Comparison of ENCODE assay signal across 38 mouse cellular contexts in the genomic region with DNA sequence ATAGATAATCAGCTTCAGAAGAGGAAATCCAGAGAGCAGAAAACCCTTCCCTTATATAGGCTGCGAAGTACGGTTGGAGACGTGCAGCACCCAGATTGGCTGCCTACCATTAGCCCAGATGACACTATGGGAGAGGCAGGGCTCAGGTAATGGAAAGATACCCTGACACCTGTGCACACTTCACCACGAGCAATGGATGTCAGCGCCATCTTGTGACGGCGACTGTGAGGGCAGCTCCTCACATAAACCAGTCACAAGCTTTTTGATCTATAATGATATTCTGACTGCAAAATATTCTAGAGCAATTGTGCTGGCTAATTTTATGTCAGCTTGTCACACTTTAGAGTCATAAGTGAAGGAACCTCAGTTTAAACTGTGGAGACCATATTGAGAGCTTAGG. TPM values are rescaled to one million over a fixed set of nuclear protein-coding genes. Genes with fewer than 3 reads are reported as not detected.
"Had no signal": no experiment of that assay in that cellular context is flagged by ENCODE, and none has a peak within 500 bp of the region (broad histone marks: within the 10 kb centered on the region; RNA-seq: fewer than 3 reads in every experiment).

No protein-coding gene starts in this region.

- DNase-seq: cerebellum, adult 9-10 months; cerebellum, adult 9-11 months; cerebellum, postnatal 10 days; cerebellum, postnatal 14 days; cerebellum, postnatal 25 days; embryo, embryonic 11 days; forebrain, postnatal 0 days; gastrocnemius, adult 2 months; gastrocnemius, postnatal 10 days; gastrocnemius, postnatal 14 days; gastrocnemius, postnatal 25 days; gastrocnemius, postnatal 36 days; heart, adult 11 months; heart, adult 18-20 months; heart, adult 2 months had no signal

- H3K36me3 ChIP-seq: embryonic facial prominence, embryonic 10.5 days; embryonic facial prominence, embryonic 12.5 days; embryonic facial prominence, embryonic 13.5 days; embryonic facial prominence, embryonic 15.5 days; forebrain, embryonic 10.5 days; forebrain, embryonic 12.5 days; forebrain, embryonic 15.5 days had no signal

- ATAC-seq: forebrain, embryonic 13.5 days; forebrain, embryonic 14.5 days; forebrain, embryonic 15.5 days; forebrain, embryonic 16.5 days; forebrain, postnatal 0 days had no signal

- H3K4me3 ChIP-seq: embryonic facial prominence, embryonic 10.5 days; embryonic facial prominence, embryonic 12.5 days; embryonic facial prominence, embryonic 13.5 days; embryonic facial prominence, embryonic 15.5 days; erythroblast, embryonic 14.5 days; forebrain, embryonic 10.5 days; forebrain, embryonic 12.5 days; forebrain, embryonic 13.5 days; forebrain, embryonic 15.5 days; gastrocnemius, adult 2 months; heart, adult 2 months had no signal

- H3K27ac ChIP-seq: embryonic facial prominence, embryonic 10.5 days; embryonic facial prominence, embryonic 12.5 days; embryonic facial prominence, embryonic 13.5 days; embryonic facial prominence, embryonic 15.5 days; forebrain, embryonic 10.5 days; forebrain, embryonic 12.5 days; forebrain, embryonic 13.5 days; forebrain, embryonic 15.5 days; gastrocnemius, adult 2 months; heart, adult 2 months had no signal

- H3K9ac ChIP-seq: embryonic facial prominence, embryonic 12.5 days; embryonic facial prominence, embryonic 13.5 days; embryonic facial prominence, embryonic 15.5 days; forebrain, embryonic 12.5 days; forebrain, embryonic 13.5 days; forebrain, embryonic 15.5 days; forebrain, postnatal 0 days had no signal

- H3K9me3 ChIP-seq: embryonic facial prominence, embryonic 10.5 days; embryonic facial prominence, embryonic 12.5 days; embryonic facial prominence, embryonic 13.5 days; embryonic facial prominence, embryonic 15.5 days; forebrain, embryonic 10.5 days; forebrain, embryonic 12.5 days; forebrain, embryonic 13.5 days; forebrain, embryonic 15.5 days had no signal

- H3K27me3 ChIP-seq: embryonic facial prominence, embryonic 12.5 days; embryonic facial prominence, embryonic 13.5 days; embryonic facial prominence, embryonic 15.5 days; forebrain, embryonic 12.5 days; forebrain, embryonic 13.5 days; forebrain, embryonic 15.5 days had no signal

- H3K4me1 ChIP-seq: embryonic facial prominence, embryonic 10.5 days; embryonic facial prominence, embryonic 12.5 days; embryonic facial prominence, embryonic 13.5 days; embryonic facial prominence, embryonic 15.5 days; forebrain, embryonic 10.5 days; forebrain, embryonic 12.5 days; forebrain, embryonic 13.5 days; forebrain, embryonic 15.5 days had no signal

- H3K4me2 ChIP-seq: embryonic facial prominence, embryonic 12.5 days; embryonic facial prominence, embryonic 13.5 days; embryonic facial prominence, embryonic 15.5 days; forebrain, embryonic 12.5 days; forebrain, embryonic 13.5 days; forebrain, embryonic 15.5 days had no signal

RNA-seq across cellular contexts. Expression of a gene that starts 10.6 kb away (rescaled TPM):
- total RNA-seq: common myeloid progenitor, adult 5-6 weeks; forebrain, postnatal 0 days; gastrocnemius, adult 18-20 months; gastrocnemius, adult 2 months; gastrocnemius, adult 8-10 months; gastrocnemius, postnatal 10 days; gastrocnemius, postnatal 14 days; gastrocnemius, postnatal 25 days; gastrocnemius, postnatal 36 days; gastrocnemius, postnatal 4 days; granulocyte monocyte progenitor cell, adult 5-6 weeks; heart, adult 18-20 months; heart, adult 2 months; heart, adult 8-10 months had no signal
- polyA plus RNA-seq: cortical plate, adult 2 months; embryonic facial prominence, embryonic 10.5 days; embryonic facial prominence, embryonic 11.5 days; embryonic facial prominence, embryonic 12.5 days; embryonic facial prominence, embryonic 13.5 days; embryonic facial prominence, embryonic 15.5 days; erythroblast, embryonic 14.5 days; forebrain, embryonic 10.5 days; forebrain, embryonic 11.5 days; forebrain, embryonic 12.5 days; forebrain, embryonic 13.5 days; forebrain, embryonic 14.5 days; forebrain, embryonic 15.5 days; forebrain, embryonic 16.5 days; forebrain, postnatal 0 days; frontal cortex, adult 2 months; gonadal fat pad, adult 2 months; heart, adult 2 months had no signal

RNA-seq across cellular contexts. Expression of a gene that starts 16.5 kb away (rescaled TPM):
- total RNA-seq: common myeloid progenitor, adult 5-6 weeks; forebrain, postnatal 0 days; gastrocnemius, adult 18-20 months; gastrocnemius, adult 2 months; gastrocnemius, adult 8-10 months; gastrocnemius, postnatal 10 days; gastrocnemius, postnatal 14 days; gastrocnemius, postnatal 25 days; gastrocnemius, postnatal 36 days; gastrocnemius, postnatal 4 days; granulocyte monocyte progenitor cell, adult 5-6 weeks; heart, adult 18-20 months; heart, adult 2 months; heart, adult 8-10 months had no signal
- polyA plus RNA-seq: cortical plate, adult 2 months; embryonic facial prominence, embryonic 10.5 days; embryonic facial prominence, embryonic 11.5 days; embryonic facial prominence, embryonic 12.5 days; embryonic facial prominence, embryonic 13.5 days; embryonic facial prominence, embryonic 15.5 days; erythroblast, embryonic 14.5 days; forebrain, embryonic 10.5 days; forebrain, embryonic 11.5 days; forebrain, embryonic 12.5 days; forebrain, embryonic 13.5 days; forebrain, embryonic 14.5 days; forebrain, embryonic 15.5 days; forebrain, embryonic 16.5 days; forebrain, postnatal 0 days; frontal cortex, adult 2 months; gonadal fat pad, adult 2 months; heart, adult 2 months had no signal

RNA-seq across cellular contexts. Expression of a gene that starts 30.3 kb away (rescaled TPM):
- total RNA-seq: common myeloid progenitor, adult 5-6 weeks; forebrain, postnatal 0 days; gastrocnemius, adult 18-20 months; gastrocnemius, adult 2 months; gastrocnemius, adult 8-10 months; gastrocnemius, postnatal 10 days; gastrocnemius, postnatal 14 days; gastrocnemius, postnatal 25 days; gastrocnemius, postnatal 36 days; gastrocnemius, postnatal 4 days; granulocyte monocyte progenitor cell, adult 5-6 weeks; heart, adult 18-20 months; heart, adult 2 months; heart, adult 8-10 months had no signal
- polyA plus RNA-seq: cortical plate, adult 2 months; embryonic facial prominence, embryonic 10.5 days; embryonic facial prominence, embryonic 11.5 days; embryonic facial prominence, embryonic 12.5 days; embryonic facial prominence, embryonic 13.5 days; embryonic facial prominence, embryonic 14.5 days; erythroblast, embryonic 14.5 days; forebrain, embryonic 10.5 days; forebrain, embryonic 11.5 days; forebrain, embryonic 12.5 days; forebrain, embryonic 13.5 days; forebrain, embryonic 14.5 days; forebrain, embryonic 15.5 days; forebrain, embryonic 16.5 days; forebrain, postnatal 0 days; gonadal fat pad, adult 2 months; heart, adult 2 months had no signal

RNA-seq across cellular contexts. Expression of a gene that starts 41.7 kb away (rescaled TPM):
- total RNA-seq: common myeloid progenitor, adult 5-6 weeks; forebrain, postnatal 0 days; gastrocnemius, adult 18-20 months; gastrocnemius, adult 2 months; gastrocnemius, adult 8-10 months; gastrocnemius, postnatal 10 days; gastrocnemius, postnatal 14 days; gastrocnemius, postnatal 25 days; gastrocnemius, postnatal 36 days; gastrocnemius, postnatal 4 days; granulocyte monocyte progenitor cell, adult 5-6 weeks; heart, adult 18-20 months; heart, adult 2 months; heart, adult 8-10 months had no signal
- polyA plus RNA-seq: cortical plate, adult 2 months; embryonic facial prominence, embryonic 10.5 days; embryonic facial prominence, embryonic 11.5 days; embryonic facial prominence, embryonic 12.5 days; embryonic facial prominence, embryonic 13.5 days; embryonic facial prominence, embryonic 14.5 days; embryonic facial prominence, embryonic 15.5 days; erythroblast, embryonic 14.5 days; forebrain, embryonic 10.5 days; forebrain, embryonic 11.5 days; forebrain, embryonic 12.5 days; forebrain, embryonic 13.5 days; forebrain, embryonic 14.5 days; forebrain, embryonic 15.5 days; forebrain, embryonic 16.5 days; forebrain, postnatal 0 days; frontal cortex, adult 2 months; gonadal fat pad, adult 2 months; heart, adult 2 months had no signal

RNA-seq across cellular contexts. Expression of a gene that starts 55.3 kb away (rescaled TPM):
- total RNA-seq: common myeloid progenitor, adult 5-6 weeks; forebrain, postnatal 0 days; gastrocnemius, adult 18-20 months; gastrocnemius, adult 2 months; gastrocnemius, adult 8-10 months; gastrocnemius, postnatal 10 days; gastrocnemius, postnatal 14 days; gastrocnemius, postnatal 25 days; gastrocnemius, postnatal 36 days; gastrocnemius, postnatal 4 days; granulocyte monocyte progenitor cell, adult 5-6 weeks; heart, adult 18-20 months; heart, adult 2 months; heart, adult 8-10 months had no signal
- polyA plus RNA-seq: cortical plate, adult 2 months; embryonic facial prominence, embryonic 10.5 days; embryonic facial prominence, embryonic 11.5 days; embryonic facial prominence, embryonic 12.5 days; embryonic facial prominence, embryonic 13.5 days; embryonic facial prominence, embryonic 14.5 days; embryonic facial prominence, embryonic 15.5 days; erythroblast, embryonic 14.5 days; forebrain, embryonic 10.5 days; forebrain, embryonic 11.5 days; forebrain, embryonic 12.5 days; forebrain, embryonic 13.5 days; forebrain, embryonic 14.5 days; forebrain, embryonic 15.5 days; forebrain, embryonic 16.5 days; forebrain, postnatal 0 days; frontal cortex, adult 2 months; gonadal fat pad, adult 2 months; heart, adult 2 months had no signal
